Mouse (Mus musculus): ENCODE measurements at regions not wholly inside any gene's neighbourhood (a gene's known extent, or its start where the extent isn't known, plus 50 kb on each side); places are given as distances from the start of the nearest gene placed in this dataset.

GRCm38 (mm10) chr11:64841092-64841491, 137.7 kb upstream of the Elac2 start:
- Histone ChIP-seq H3K36me3 (ENCODE audit: control insufficient read depth, insufficient read depth, low read length) (no peaks in the 10 kb centered on the region), H3K9me3 (ENCODE audit: control insufficient read depth, low read length) (no peaks in the 10 kb centered on the region), H3K4me2 (no peak overlapping the region), H3K27me3 (replicated peaks; ENCODE audit: control insufficient read depth, insufficient read depth, low read length) (no peaks in the 10 kb centered on the region), H3K4me3 (ENCODE audit: low read depth, low read length) (no peak overlapping the region), H3K4me1 (replicated peaks; ENCODE audit: control insufficient read depth, insufficient read depth, low read length) (peaks cover 7% of the 10 kb centered on the region; the same call in 1 of the 2 replicates), H3K9ac (ENCODE audit: low read depth, low read length) (no peak overlapping the region), H3K27ac (ENCODE audit: low read depth, low read length) (0 out of 2 replicates have a peak overlapping the region, but pooled peaks have one; percentile 45)
- WGBS = 53% methylated on average over 2 of the region's 2 CpGs
- ATAC-seq (replicated peaks; ENCODE audit: low FRiP score) (peak; percentile 92), DNase-seq (ENCODE audit: low spot score) (no peak)

GRCm38 (mm10) chr11:64842775-64843530, 135.9 kb upstream of the Elac2 start:
- Histone ChIP-seq H3K27me3 (replicated peaks; ENCODE audit: control insufficient read depth, insufficient read depth, low read length) (no peaks in the 10 kb centered on the region), H3K4me2 (peak overlapping the region; percentile 30), H3K4me3 (ENCODE audit: low read depth, low read length) (no peak overlapping the region), H3K27ac (ENCODE audit: low read depth, low read length) (no peak overlapping the region), H3K4me1 (replicated peaks; ENCODE audit: control insufficient read depth, insufficient read depth, low read length) (peaks cover 7% of the 10 kb centered on the region; the same call in 1 of the 2 replicates), H3K9ac (ENCODE audit: low read depth, low read length) (no peak overlapping the region), H3K9me3 (ENCODE audit: control insufficient read depth, low read length) (no peaks in the 10 kb centered on the region), H3K36me3 (ENCODE audit: control insufficient read depth, insufficient read depth, low read length) (no peaks in the 10 kb centered on the region)
- 56% methylated on average over 18 of the region's 18 CpGs for WGBS
- DNase-seq (ENCODE audit: low spot score) (no peak), ATAC-seq (replicated peaks; ENCODE audit: low FRiP score) (peak; percentile 52)

- Histone ChIP-seq H3K9me3 (ENCODE audit: control insufficient read depth, low read length) (no peaks in the 10 kb centered on the region), H3K27ac (ENCODE audit: low read depth, low read length) (no peak overlapping the region), H3K36me3 (ENCODE audit: control insufficient read depth, insufficient read depth, low read length) (no peaks in the 10 kb centered on the region), H3K4me2 (no peak overlapping the region), H3K9ac (ENCODE audit: low read depth, low read length) (no peak overlapping the region), H3K4me1 (replicated peaks; ENCODE audit: control insufficient read depth, insufficient read depth, low read length) (no peaks in the 10 kb centered on the region), H3K27me3 (replicated peaks; ENCODE audit: control insufficient read depth, insufficient read depth, low read length) (no peaks in the 10 kb centered on the region), H3K4me3 (ENCODE audit: low read depth, low read length) (no peak overlapping the region)
- no peak for DNase-seq (ENCODE audit: low spot score)
- no peak for ATAC-seq (replicated peaks; ENCODE audit: low FRiP score)
- 89% methylated on average over 7 of the region's 7 CpGs for WGBS
Observed at GRCm38 (mm10) chr11:64846577-64847147, 132.2 kb upstream of the Elac2 start.

- no peak for DNase-seq (ENCODE audit: low spot score)
- WGBS = 44% methylated on average over 3 of the region's 3 CpGs
Observed at GRCm38 (mm10) chr11:64859636-64860035, 119.2 kb upstream of the Elac2 start.

GRCm38 (mm10) chr11:64880674-64881073, 98.2 kb upstream of the Elac2 start:
- no peak for ATAC-seq (replicated peaks; ENCODE audit: low FRiP score)
- no peaks in the 10 kb centered on the region for H3K27me3 ChIP-seq (replicated peaks; ENCODE audit: control insufficient read depth, insufficient read depth, low read length)
- WGBS = 35% methylated on average over 8 of the region's 8 CpGs
- no peak overlapping the region for H3K4me3 ChIP-seq (ENCODE audit: low read depth, low read length)
- H3K9ac ChIP-seq (ENCODE audit: low read depth, low read length) = no peak overlapping the region
- no peaks in the 10 kb centered on the region for H3K4me1 ChIP-seq (replicated peaks; ENCODE audit: control insufficient read depth, insufficient read depth, low read length)
- no peak overlapping the region for H3K27ac ChIP-seq (ENCODE audit: low read depth, low read length)
- no peak for DNase-seq (ENCODE audit: low spot score)
- no peak overlapping the region for H3K4me2 ChIP-seq
- no peaks in the 10 kb centered on the region for H3K9me3 ChIP-seq (ENCODE audit: control insufficient read depth, low read length)
- no peaks in the 10 kb centered on the region for H3K36me3 ChIP-seq (ENCODE audit: control insufficient read depth, insufficient read depth, low read length)

More at GRCm38 (mm10) chr11:64859636-64860035, 119.2 kb upstream of the Elac2 start:
- no peak overlapping the region for H3K27ac ChIP-seq (ENCODE audit: low read depth, low read length)
- no peak overlapping the region for H3K4me3 ChIP-seq (ENCODE audit: low read depth, low read length)
- no peak overlapping the region for H3K4me2 ChIP-seq
- no peaks in the 10 kb centered on the region for H3K4me1 ChIP-seq (replicated peaks; ENCODE audit: control insufficient read depth, insufficient read depth, low read length)
- no peaks in the 10 kb centered on the region for H3K9me3 ChIP-seq (ENCODE audit: control insufficient read depth, low read length)
- ATAC-seq (replicated peaks; ENCODE audit: low FRiP score) = no peak
- H3K36me3 ChIP-seq (ENCODE audit: control insufficient read depth, insufficient read depth, low read length) = no peaks in the 10 kb centered on the region
- H3K9ac ChIP-seq (ENCODE audit: low read depth, low read length) = no peak overlapping the region
- H3K27me3 ChIP-seq (replicated peaks; ENCODE audit: control insufficient read depth, insufficient read depth, low read length) = no peaks in the 10 kb centered on the region

- no peak for DNase-seq (ENCODE audit: low spot score)
- H3K9me3 ChIP-seq (ENCODE audit: control insufficient read depth, low read length) = no peaks in the 10 kb centered on the region
- WGBS = 43% methylated on average over 2 of the region's 2 CpGs
- no peak overlapping the region for H3K9ac ChIP-seq (ENCODE audit: low read depth, low read length)
- no peaks in the 10 kb centered on the region for H3K27me3 ChIP-seq (replicated peaks; ENCODE audit: control insufficient read depth, insufficient read depth, low read length)
- H3K27ac ChIP-seq (ENCODE audit: low read depth, low read length) = no peak overlapping the region
- ATAC-seq (replicated peaks; ENCODE audit: low FRiP score) = no peak
- H3K36me3 ChIP-seq (ENCODE audit: control insufficient read depth, insufficient read depth, low read length) = no peaks in the 10 kb centered on the region
- no peak overlapping the region for H3K4me3 ChIP-seq (ENCODE audit: low read depth, low read length)
- no peak overlapping the region for H3K4me2 ChIP-seq
- H3K4me1 ChIP-seq (replicated peaks; ENCODE audit: control insufficient read depth, insufficient read depth, low read length) = no peaks in the 10 kb centered on the region
Observed at GRCm38 (mm10) chr11:64884518-64884917, 94.3 kb upstream of the Elac2 start.

GRCm38 (mm10) chr11:64889335-64890020, 89.4 kb upstream of the Elac2 start:
- H3K9me3 ChIP-seq (ENCODE audit: control insufficient read depth, low read length) = no peaks in the 10 kb centered on the region
- WGBS = 54% methylated on average over 11 of the region's 11 CpGs
- ATAC-seq (replicated peaks; ENCODE audit: low FRiP score) (no peak), DNase-seq (ENCODE audit: low spot score) (no peak)
- no peak overlapping the region for H3K4me3 ChIP-seq (ENCODE audit: low read depth, low read length)
- H3K9ac ChIP-seq (ENCODE audit: low read depth, low read length) = no peak overlapping the region
- H3K27me3 ChIP-seq (replicated peaks; ENCODE audit: control insufficient read depth, insufficient read depth, low read length) = no peaks in the 10 kb centered on the region
- no peak overlapping the region for H3K27ac ChIP-seq (ENCODE audit: low read depth, low read length)
- H3K4me2 ChIP-seq = no peak overlapping the region
- no peaks in the 10 kb centered on the region for H3K4me1 ChIP-seq (replicated peaks; ENCODE audit: control insufficient read depth, insufficient read depth, low read length)
- no peaks in the 10 kb centered on the region for H3K36me3 ChIP-seq (ENCODE audit: control insufficient read depth, insufficient read depth, low read length)

GRCm38 (mm10) chr11:64890776-64891175, 88.1 kb upstream of the Elac2 start:
- Histone ChIP-seq H3K36me3 (ENCODE audit: control insufficient read depth, insufficient read depth, low read length) (no peaks in the 10 kb centered on the region), H3K9me3 (ENCODE audit: control insufficient read depth, low read length) (no peaks in the 10 kb centered on the region), H3K4me2 (no peak overlapping the region), H3K4me1 (replicated peaks; ENCODE audit: control insufficient read depth, insufficient read depth, low read length) (no peaks in the 10 kb centered on the region), H3K27me3 (replicated peaks; ENCODE audit: control insufficient read depth, insufficient read depth, low read length) (no peaks in the 10 kb centered on the region), H3K9ac (ENCODE audit: low read depth, low read length) (no peak overlapping the region), H3K27ac (ENCODE audit: low read depth, low read length) (no peak overlapping the region), H3K4me3 (ENCODE audit: low read depth, low read length) (no peak overlapping the region)
- ATAC-seq (replicated peaks; ENCODE audit: low FRiP score) (no peak; the same call in 1 of the 2 replicates), DNase-seq (ENCODE audit: low spot score) (no peak)
- WGBS = 36% methylated on average over 3 of the region's 3 CpGs
